Mouse (Mus musculus) cerebellum, adult 2 months (tissue): ENCODE results near the gene Sae1.

Experiments used
- CTCF ChIP-seq: fragments of 200-500 bp; IDR thresholded peaks from 2 replicates; pipeline ENCODE4 v1.5.1; 2011; ENCODE audit warnings: low read depth, mild to moderate bottlenecking, control low read depth, low read length, moderate library complexity, borderline replicate concordance; ENCODE audit not compliant: insufficient read depth
- POLR2A ChIP-seq: fragments of 200-500 bp; IDR thresholded peaks from 2 replicates; pipeline ENCODE4 v1.6.1; 2011; ENCODE audit warnings: low read length, control low read depth, borderline replicate concordance; ENCODE audit not compliant: insufficient read depth

- TF ChIP-seq POLR2A (no peak), CTCF (no peak)
Observed at GRCm38 (mm10) chr7:16284001-16284400, 103.6 kb downstream of the Sae1 start.
